Mouse (Mus musculus) limb, embryonic 11.5 days (tissue): Measurements from ENCODE around the gene Nr2e3. TPM values are rescaled to one million over a fixed set of nuclear protein-coding genes. Genes with fewer than 3 reads are reported as not detected.

Experiments
- ATAC-seq: fragments of 200-750 bp; cut with Nextera tagmentation; 2 replicates; pipeline ENCODE4 v1.8.0; 2017; ENCODE audit warnings: low read depth; ENCODE audit not compliant: insufficient number of reproducible peaks, low FRiP score, low TSS enrichment
- DNase-seq: peaks from one replicate; pipeline ENCODE4 v3.0.0-alpha.2; 2015; ENCODE audit warnings: low spot score
- H3K27ac ChIP-seq: fragments of 300-500 bp; sonication (generic); replicated peaks from 2 replicates; pipeline ENCODE4 v1.5.1; 2014; ENCODE audit warnings: low read depth, mild to moderate bottlenecking, low read length
- H3K27me3 ChIP-seq: fragments of 300-500 bp; sonication (generic); 2 replicates; pipeline ENCODE4 v1.6.1; 2014; ENCODE audit warnings: mild to moderate bottlenecking, low read length, mixed read lengths; ENCODE audit not compliant: control insufficient read depth, insufficient read depth
- H3K36me3 ChIP-seq: fragments of 300-500 bp; sonication (generic); 2 replicates; pipeline ENCODE4 v1.6.1; 2014; ENCODE audit warnings: mild to moderate bottlenecking, low read length, moderate library complexity, mixed read lengths; ENCODE audit not compliant: control insufficient read depth, insufficient read depth
- H3K4me1 ChIP-seq: fragments of 300-500 bp; sonication (generic); 2 replicates; pipeline ENCODE4 v1.6.1; 2014; ENCODE audit warnings: low read length, mixed read lengths; ENCODE audit not compliant: control insufficient read depth, insufficient read depth
- H3K4me2 ChIP-seq: fragments of 300-500 bp; sonication (generic); 2 replicates; pipeline ENCODE4 v1.6.1; 2014; ENCODE audit warnings: low read depth, mild to moderate bottlenecking, moderate library complexity; ENCODE audit not compliant: severe bottlenecking
- H3K4me3 ChIP-seq: fragments of 300-500 bp; sonication (generic); 2 replicates; pipeline ENCODE4 v1.5.1; 2014; ENCODE audit warnings: low read depth, low read length
- H3K9ac ChIP-seq: fragments of 300-500 bp; sonication (generic); 2 replicates; pipeline ENCODE4 v1.6.1; 2014; ENCODE audit warnings: mild to moderate bottlenecking, low read length
- H3K9me3 ChIP-seq: fragments of 300-500 bp; sonication (generic); 2 replicates; pipeline ENCODE4 v1.6.1; 2016; ENCODE audit warnings: low read length; ENCODE audit not compliant: control insufficient read depth
- WGBS: fragments of 180-500 bp; shearing (Covaris S2); extraction: QIAGEN DNeasy Blood & Tissue Kit; methylation state at CpG from one replicate; pipeline ENCODE4 v1.1.7; 2014; 5-methylcytosine and 5-hydroxymethylcytosine counted together
- polyA plus RNA-seq: library from polyadenylated mRNA; unstranded; fragments of >200 nt; fragmentation: Nextera tagmentation; extraction: Ambion mirVana; gene quantifications from 2 replicates; pipeline ENCODE4 v1.2.1, GENCODE M21; 2014

Nr2e3 gene
- polyA plus RNA-seq, 1 experiment from 2014 or later, result 0.71 TPM

GRCm38 (mm10) chr9:59955199-59955598, 5.3 kb downstream of the Nr2e3 start:
- no peaks in the 10 kb centered on the region for H3K9me3 ChIP-seq
- H3K27ac ChIP-seq, result no peak overlapping the region
- H3K9ac ChIP-seq, result no peak overlapping the region
- ATAC-seq, result no peak
- H3K4me1 ChIP-seq, result no peaks in the 10 kb centered on the region
- H3K4me2 ChIP-seq, result no peak overlapping the region
- H3K27me3 ChIP-seq, result no peaks in the 10 kb centered on the region
- H3K36me3 ChIP-seq, result no peaks in the 10 kb centered on the region
- WGBS, result 40% methylated on average over 3 of the region's 3 CpGs
- DNase-seq, result no peak
- H3K4me3 ChIP-seq, result no peak overlapping the region

- H3K9me3 ChIP-seq, result no peaks in the 10 kb centered on the region
- ATAC-seq (no peak), DNase-seq (no peak)
- H3K27me3 ChIP-seq, result no peaks in the 10 kb centered on the region
- H3K27ac ChIP-seq, result no peak overlapping the region
- H3K4me1 ChIP-seq, result no peaks in the 10 kb centered on the region
- H3K36me3 ChIP-seq, result no peaks in the 10 kb centered on the region
- 82% methylated on average over 7 of the region's 7 CpGs for WGBS
- no peak overlapping the region for H3K9ac ChIP-seq
- no peak overlapping the region for H3K4me2 ChIP-seq
- H3K4me3 ChIP-seq, result no peak overlapping the region
Observed at GRCm38 (mm10) chr9:59953556-59953955, 6.9 kb downstream of the Nr2e3 start.

- no peaks in the 10 kb centered on the region for H3K9me3 ChIP-seq
- no peaks in the 10 kb centered on the region for H3K4me1 ChIP-seq
- 70% methylated on average over 7 of the region's 8 CpGs for WGBS
- no peaks in the 10 kb centered on the region for H3K27me3 ChIP-seq
- DNase-seq (no peak), ATAC-seq (no peak)
- no peak overlapping the region for H3K4me2 ChIP-seq
- H3K4me3 ChIP-seq, result no peak overlapping the region
- H3K9ac ChIP-seq, result no peak overlapping the region
- H3K36me3 ChIP-seq, result no peaks in the 10 kb centered on the region
- H3K27ac ChIP-seq, result no peak overlapping the region
Observed at GRCm38 (mm10) chr9:59952515-59953070, 7.9 kb downstream of the Nr2e3 start.

- Histone ChIP-seq H3K4me2 (no peak overlapping the region), H3K4me1 (no peaks in the 10 kb centered on the region), H3K9me3 (no peaks in the 10 kb centered on the region), H3K9ac (no peak overlapping the region), H3K4me3 (no peak overlapping the region), H3K27ac (no peak overlapping the region), H3K36me3 (no peaks in the 10 kb centered on the region), H3K27me3 (no peaks in the 10 kb centered on the region)
- ATAC-seq, result no peak
- DNase-seq, result no peak
- WGBS, result 65% methylated on average over 4 of the region's 4 CpGs
Observed at GRCm38 (mm10) chr9:59951943-59952342, 8.5 kb downstream of the Nr2e3 start.

- WGBS, result 91% methylated on average over 9 of the region's 9 CpGs
- Histone ChIP-seq H3K27ac (no peak overlapping the region), H3K9me3 (no peaks in the 10 kb centered on the region)
Observed at GRCm38 (mm10) chr9:59951001-59951750, 9.3 kb downstream of the Nr2e3 start.

GRCm38 (mm10) chr9:59949981-59950380, 10.5 kb downstream of the Nr2e3 start:
- Histone ChIP-seq H3K27me3 (no peaks in the 10 kb centered on the region), H3K9me3 (no peaks in the 10 kb centered on the region), H3K27ac (no peak overlapping the region), H3K4me1 (no peaks in the 10 kb centered on the region), H3K9ac (no peak overlapping the region), H3K36me3 (no peaks in the 10 kb centered on the region), H3K4me3 (no peak overlapping the region), H3K4me2 (no peak overlapping the region)
- no peak for ATAC-seq
- no peak for DNase-seq
- WGBS, result 86% methylated on average over 5 of the region's 5 CpGs

More at GRCm38 (mm10) chr9:59951001-59951750, 9.3 kb downstream of the Nr2e3 start:
- Histone ChIP-seq H3K36me3 (no peaks in the 10 kb centered on the region), H3K4me1 (no peaks in the 10 kb centered on the region), H3K9ac (no peak overlapping the region), H3K4me3 (no peak overlapping the region), H3K27me3 (no peaks in the 10 kb centered on the region), H3K4me2 (no peak overlapping the region)
- no peak for DNase-seq
- no peak for ATAC-seq

- H3K9ac ChIP-seq, result no peak overlapping the region
- 78% methylated on average over 6 of the region's 6 CpGs for WGBS
- H3K27me3 ChIP-seq, result no peaks in the 10 kb centered on the region
- H3K4me3 ChIP-seq, result no peak overlapping the region
- H3K4me1 ChIP-seq, result no peaks in the 10 kb centered on the region
- no peaks in the 10 kb centered on the region for H3K9me3 ChIP-seq
- no peak overlapping the region for H3K27ac ChIP-seq
- no peak for DNase-seq
- ATAC-seq, result no peak
- H3K36me3 ChIP-seq, result no peaks in the 10 kb centered on the region
- no peak overlapping the region for H3K4me2 ChIP-seq
Observed at GRCm38 (mm10) chr9:59949511-59949910, 10.9 kb downstream of the Nr2e3 start.

GRCm38 (mm10) chr9:59948691-59949250, 11.7 kb downstream of the Nr2e3 start:
- Histone ChIP-seq H3K4me3 (no peak overlapping the region), H3K36me3 (no peaks in the 10 kb centered on the region), H3K4me1 (no peaks in the 10 kb centered on the region), H3K9me3 (no peaks in the 10 kb centered on the region), H3K27me3 (no peaks in the 10 kb centered on the region), H3K4me2 (no peak overlapping the region), H3K27ac (no peak overlapping the region), H3K9ac (no peak overlapping the region)
- 87% methylated on average over 17 of the region's 17 CpGs for WGBS
- DNase-seq (no peak), ATAC-seq (no peak)
